Comparison of ENCODE assay signal across 14 mouse cellular contexts in the genomic region with DNA sequence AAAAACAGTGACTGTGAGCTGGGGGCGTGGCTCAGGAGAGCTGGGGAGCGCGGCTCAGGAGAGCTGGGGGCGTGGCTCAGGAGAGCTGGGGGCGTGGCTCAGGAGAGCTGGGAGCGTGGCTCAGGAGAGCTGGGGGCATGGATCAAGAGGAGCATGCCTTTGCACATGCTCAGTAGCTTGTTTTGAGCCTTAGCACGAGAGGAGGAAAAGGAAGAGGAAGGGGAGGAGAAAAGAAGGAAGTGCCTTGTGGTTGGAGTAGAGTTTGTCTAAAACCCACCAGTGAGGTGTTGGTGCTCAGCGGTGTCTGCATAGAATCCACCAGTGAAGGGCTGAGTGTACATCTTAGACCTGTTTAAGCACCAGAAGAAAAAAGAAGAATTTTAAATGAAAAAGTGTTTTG. TPM values are rescaled to one million over a fixed set of nuclear protein-coding genes. Genes with fewer than 3 reads are reported as not detected.
DNase-seq lines count a peak whose midpoint lies in the region; ATAC-seq and TF ChIP-seq lines count a peak whose summit lies in the region.
"Had no signal": no experiment of that assay in that cellular context is flagged by ENCODE, and none has a peak within 500 bp of the region (broad histone marks: within the 10 kb centered on the region; RNA-seq: fewer than 3 reads in every experiment).

No protein-coding gene starts in this region.

- TF ChIP-seq CTCF in brain, embryonic 14.5 days (IDR thresholded peaks at IDR 0.05; ENCODE audit: borderline replicate concordance, extremely low read depth, insufficient read depth, insufficient read length): no peak

- 0 out of 2 replicates have a peak, but pooled peaks have one; percentile 20 for ATAC-seq in lung, embryonic 16.5 days (ENCODE audit: low read depth)
- ATAC-seq in granulocyte monocyte progenitor cell, adult 5-6 weeks (replicated peaks; ENCODE audit: poor library complexity, severe bottlenecking): 0 out of 2 replicates have a peak, but pooled peaks have one; percentile 14
- peak; percentile 94 for ATAC-seq in megakaryocyte-erythroid progenitor cell, adult 5-6 weeks (replicated peaks; ENCODE audit: low FRiP score, low TSS enrichment, poor library complexity, severe bottlenecking)
- ATAC-seq: midbrain, embryonic 15.5 days had no signal

- H3K4me3 ChIP-seq in lung, embryonic 16.5 days (ENCODE audit: low read length): no peak overlapping the region
- H3K4me3 ChIP-seq: erythroblast, embryonic 14.5 days; limb, embryonic 13.5 days; midbrain, embryonic 15.5 days had no signal

- H3K9ac ChIP-seq in lung, embryonic 16.5 days (ENCODE audit: low read length): no peak overlapping the region
- H3K9ac ChIP-seq: hindbrain, embryonic 14.5 days; limb, embryonic 13.5 days; midbrain, embryonic 15.5 days had no signal

- TF ChIP-seq POLR2A in brain, embryonic 14.5 days (IDR thresholded peaks at IDR 0.05; ENCODE audit: borderline replicate concordance, extremely low read depth, insufficient read depth, insufficient read length, poor library complexity, severe bottlenecking): no peak

- no peak for DNase-seq in lung, postnatal 14 days
- peak; percentile 29 for DNase-seq in brain, embryonic 14.5 days (ENCODE audit: low read depth)
- DNase-seq in cerebellum, adult 11-12 months: no peak
- DNase-seq in gastrocnemius, postnatal 10 days: no peak
- DNase-seq in left cerebral cortex, adult 9 months (ENCODE audit: low spot score in 2 of 2): no peak
- DNase-seq: spleen, adult 18-20 months had no signal

- H3K27ac ChIP-seq in lung, embryonic 16.5 days (ENCODE audit: low read length): no peak overlapping the region
- H3K27ac ChIP-seq: hindbrain, embryonic 14.5 days; limb, embryonic 13.5 days; midbrain, embryonic 15.5 days had no signal

- 11% methylated on average over 8 of the region's 8 CpGs for WGBS in lung, embryonic 16.5 days

- H3K27me3 ChIP-seq in lung, embryonic 16.5 days (ENCODE audit: control insufficient read depth, insufficient read depth, low read depth, low read length): no peaks in the 10 kb centered on the region
- H3K27me3 ChIP-seq: limb, embryonic 13.5 days; midbrain, embryonic 15.5 days had no signal

- no peaks in the 10 kb centered on the region for H3K36me3 ChIP-seq in lung, embryonic 16.5 days (ENCODE audit: control insufficient read depth, insufficient read depth, low read length)
- H3K36me3 ChIP-seq: limb, embryonic 13.5 days; midbrain, embryonic 15.5 days had no signal

- no peaks in the 10 kb centered on the region for H3K9me3 ChIP-seq in lung, embryonic 16.5 days (ENCODE audit: control insufficient read depth, low read length)
- H3K9me3 ChIP-seq: limb, embryonic 13.5 days; midbrain, embryonic 15.5 days had no signal

- H3K4me1 ChIP-seq in lung, embryonic 16.5 days (replicated peaks; ENCODE audit: control insufficient read depth, insufficient read depth, low read length): peaks cover 4% of the 10 kb centered on the region
- H3K4me1 ChIP-seq: midbrain, embryonic 15.5 days had no signal

- H3K4me2 ChIP-seq in lung, embryonic 16.5 days (ENCODE audit: low read depth, low read length): no peak overlapping the region
- H3K4me2 ChIP-seq: heart, embryonic 11.5 days; hindbrain, embryonic 14.5 days; limb, embryonic 13.5 days; midbrain, embryonic 15.5 days had no signal

RNA-seq across cellular contexts. Expression of a gene that starts 41.0 kb away (rescaled TPM):
- 1.5 and 1.7 TPM in 2 replicates for polyA plus RNA-seq in lung, embryonic 16.5 days (2015; fragmentation: Nextera tagmentation; extraction: Ambion mirVana)
- polyA plus RNA-seq in brain, embryonic 14.5 days (2012; rRNA removed): 59.4 and 61.6 TPM in 2 replicates
- total RNA-seq in granulocyte monocyte progenitor cell, adult 5-6 weeks (2014; fragmentation: Nextera tagmentation): 0.21 TPM in 1 of 2 replicates, not detected in the other
- total RNA-seq in granulocyte monocyte progenitor cell, adult 5-6 weeks (2017): 0.13 TPM in 1 of 2 replicates, not detected in the other
- total RNA-seq in megakaryocyte-erythroid progenitor cell, adult 5-6 weeks (2014; fragmentation: Nextera tagmentation): 1.5 TPM in 1 of 2 replicates, not detected in the other
- 0.27 and 0.28 TPM in 2 replicates for total RNA-seq in megakaryocyte-erythroid progenitor cell, adult 5-6 weeks (2017)
- total RNA-seq in gastrocnemius, postnatal 10 days (2021): 1 to 10 TPM; 4.9 to 6.1 TPM
- polyA plus RNA-seq: erythroblast, embryonic 14.5 days had no signal

Comparison
In these comparisons a context has a peak if more than half of its experiments do, and no peak if none do; other contexts are left out.
1. ATAC-seq: peak in every context shown above with its lines; median percentile 94 in megakaryocyte-erythroid progenitor cell, adult 5-6 weeks; 20 in lung, embryonic 16.5 days; 14 in granulocyte monocyte progenitor cell, adult 5-6 weeks.